Mouse (Mus musculus): ENCODE data around the gene Gdpd5.

DNA sequence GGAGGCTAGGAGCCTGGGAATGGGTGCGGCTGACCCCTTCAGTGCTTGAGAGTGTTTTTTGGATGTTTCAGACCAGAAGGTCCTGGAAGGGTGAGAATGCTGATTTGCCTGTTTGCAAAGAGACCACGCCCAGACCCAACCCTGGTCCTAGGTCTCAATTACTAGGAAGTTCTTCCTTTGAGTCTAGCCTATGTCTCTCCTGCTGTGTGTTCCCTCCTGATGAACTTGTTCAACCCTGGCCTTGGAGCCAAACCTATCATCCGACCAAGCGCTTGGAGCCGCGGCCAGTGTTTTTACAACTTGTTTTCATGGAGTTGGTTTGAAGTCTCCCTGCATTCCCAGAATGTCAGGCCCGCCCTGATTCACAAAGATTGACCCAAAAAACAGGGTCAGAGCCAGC is 22.0 kb downstream of the Gdpd5 start:
- no peak for TF ChIP-seq CTCF (IDR thresholded peaks at IDR 0.05; ENCODE audit: extremely low read depth, insufficient read length, insufficient replicate concordance, low read depth, low read length)
- TF ChIP-seq POLR2A (IDR thresholded peaks at IDR 0.05; ENCODE audit: low read depth, low read length): no peak
